11 mouse cellular contexts compared by ENCODE assay signal in the genomic region with DNA sequence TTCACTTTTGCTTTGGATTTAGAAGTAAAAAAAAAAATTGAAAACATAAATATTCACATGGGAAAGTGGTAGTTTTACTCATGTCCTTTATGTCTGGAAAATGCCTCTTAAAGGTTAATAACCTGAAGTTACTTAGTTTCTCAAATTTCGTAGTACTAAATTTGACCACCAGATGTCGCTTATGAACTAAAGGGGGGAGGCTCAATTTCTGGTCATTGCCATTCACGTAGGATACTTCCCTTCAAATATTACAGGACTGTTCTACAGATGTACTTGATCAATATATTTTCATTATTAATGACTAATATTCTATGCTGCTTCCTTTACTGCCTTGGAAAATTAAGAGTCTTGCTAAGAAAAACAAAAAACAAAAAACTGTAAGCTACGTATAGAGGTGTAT.
DNase-seq lines count a peak whose midpoint lies in the region; ATAC-seq lines count a peak whose summit lies in the region.
"Had no signal": no experiment of that assay in that cellular context is flagged by ENCODE, and none has a peak within 500 bp of the region (broad histone marks: within the 10 kb centered on the region; RNA-seq: fewer than 3 reads in every experiment).

No protein-coding gene starts in this region.

- H3K4me1 ChIP-seq in heart, embryonic 11.5 days (ENCODE audit: control insufficient read depth, insufficient read depth, low read length) = no peaks in the 10 kb centered on the region
- H3K4me1 ChIP-seq in midbrain, embryonic 11.5 days (ENCODE audit: control insufficient read depth, insufficient read depth, low read length) = no peaks in the 10 kb centered on the region
- no peaks in the 10 kb centered on the region for H3K4me1 ChIP-seq in midbrain, embryonic 13.5 days (replicated peaks)
- H3K4me1 ChIP-seq: limb, embryonic 15.5 days had no signal

- WGBS in heart, embryonic 11.5 days (ENCODE audit: insufficient replicate concordance) = 48% methylated on average over 4 of the region's 4 CpGs
- 54% methylated on average over 4 of the region's 4 CpGs for WGBS in midbrain, embryonic 11.5 days
- WGBS in midbrain, embryonic 13.5 days = 47% methylated on average over 4 of the region's 4 CpGs

- H3K4me3 ChIP-seq in heart, embryonic 11.5 days (ENCODE audit: low read depth, low read length) = no peak overlapping the region
- H3K4me3 ChIP-seq in midbrain, embryonic 11.5 days (ENCODE audit: low read depth, low read length) = no peak overlapping the region
- no peak overlapping the region for H3K4me3 ChIP-seq in midbrain, embryonic 13.5 days (replicated peaks)
- H3K4me3 ChIP-seq: limb, embryonic 15.5 days had no signal

- DNase-seq in heart, adult 8-10 months (ENCODE audit: low spot score) = peak; percentile 40
- DNase-seq in midbrain, embryonic 11.5 days (ENCODE audit: low spot score, missing footprints) = peak; percentile 95
- peak; percentile 40 for DNase-seq in c-Kit-positive CD71-positive TER-119-negative erythroid progenitor cells, embryonic 14.5 days (ENCODE audit: low read depth)
- DNase-seq in retina, postnatal 7 days (ENCODE audit: low read depth, low spot score) = peak; percentile 54
- DNase-seq in urinary bladder, postnatal 36 days (ENCODE audit: low spot score in 2 of 2) = no peak
- DNase-seq in spleen, postnatal 36 days (ENCODE audit: low spot score in 2 of 2) = no peak
- DNase-seq: gastrocnemius, postnatal 36 days; kidney, adult 8-10 months had no signal

- H3K36me3 ChIP-seq in heart, embryonic 11.5 days (ENCODE audit: control insufficient read depth, insufficient read depth, low read length) = peaks cover 19% of the 10 kb centered on the region
- 0 out of 2 replicates have a peak, but pooled peaks cover 2% of the 10 kb centered on the region for H3K36me3 ChIP-seq in midbrain, embryonic 11.5 days (ENCODE audit: control insufficient read depth, insufficient read depth, low read length)
- H3K36me3 ChIP-seq in midbrain, embryonic 13.5 days = peaks cover 75% of the 10 kb centered on the region

- no peak overlapping the region for H3K27ac ChIP-seq in heart, embryonic 11.5 days (ENCODE audit: low read depth, low read length)
- H3K27ac ChIP-seq in midbrain, embryonic 11.5 days (ENCODE audit: low read depth, low read length) = no peak overlapping the region
- H3K27ac ChIP-seq in midbrain, embryonic 13.5 days = no peak overlapping the region
- H3K27ac ChIP-seq: limb, embryonic 15.5 days had no signal

- H3K4me2 ChIP-seq in heart, embryonic 11.5 days = no peak overlapping the region
- H3K4me2 ChIP-seq in midbrain, embryonic 11.5 days = no peak overlapping the region
- H3K4me2 ChIP-seq in midbrain, embryonic 13.5 days (replicated peaks) = no peak overlapping the region
- H3K4me2 ChIP-seq: limb, embryonic 15.5 days had no signal

- no peak overlapping the region for H3K9ac ChIP-seq in heart, embryonic 11.5 days (ENCODE audit: low read depth, low read length)
- H3K9ac ChIP-seq in midbrain, embryonic 11.5 days (ENCODE audit: low read length) = no peak overlapping the region
- H3K9ac ChIP-seq in midbrain, embryonic 13.5 days (replicated peaks) = no peak overlapping the region
- H3K9ac ChIP-seq: limb, embryonic 15.5 days had no signal

- no peaks in the 10 kb centered on the region for H3K9me3 ChIP-seq in heart, embryonic 11.5 days (replicated peaks; ENCODE audit: control insufficient read depth, low read length)
- no peaks in the 10 kb centered on the region for H3K9me3 ChIP-seq in midbrain, embryonic 11.5 days (ENCODE audit: control insufficient read depth, low read length)
- H3K9me3 ChIP-seq in midbrain, embryonic 13.5 days = no peaks in the 10 kb centered on the region
- H3K9me3 ChIP-seq: limb, embryonic 15.5 days had no signal

- no peaks in the 10 kb centered on the region for H3K27me3 ChIP-seq in heart, embryonic 11.5 days (ENCODE audit: control insufficient read depth, insufficient read depth, low read length)
- H3K27me3 ChIP-seq in midbrain, embryonic 11.5 days (ENCODE audit: control insufficient read depth, insufficient read depth, low read length) = no peaks in the 10 kb centered on the region
- 0 out of 2 replicates have a peak, but pooled peaks cover 4% of the 10 kb centered on the region for H3K27me3 ChIP-seq in midbrain, embryonic 13.5 days
- H3K27me3 ChIP-seq: limb, embryonic 15.5 days had no signal

- ATAC-seq in heart, embryonic 11.5 days (replicated peaks; ENCODE audit: insufficient number of reproducible peaks, low FRiP score, low TSS enrichment) = no peak
- no peak for ATAC-seq in midbrain, embryonic 11.5 days (ENCODE audit: low FRiP score)
- ATAC-seq in midbrain, embryonic 13.5 days = no peak

Comparison
In these comparisons a context has a peak if more than half of its experiments do, and no peak if none do; other contexts are left out.
1. DNase-seq: peak in heart, adult 8-10 months (single experiment), midbrain, embryonic 11.5 days (single experiment), c-Kit-positive CD71-positive TER-119-negative erythroid progenitor cells, embryonic 14.5 days (single experiment) and retina, postnatal 7 days (single experiment); none in urinary bladder, postnatal 36 days (0 of 2) and spleen, postnatal 36 days (0 of 2).